Mouse (Mus musculus) cerebellum, adult 9-11 months (tissue): ENCODE results near the gene Tbxas1.

ENCODE experiments used
- DNase-seq: peaks from one replicate; pipeline ENCODE4 v3.0.0; 2022

The Tbxas1 gene

DNA sequence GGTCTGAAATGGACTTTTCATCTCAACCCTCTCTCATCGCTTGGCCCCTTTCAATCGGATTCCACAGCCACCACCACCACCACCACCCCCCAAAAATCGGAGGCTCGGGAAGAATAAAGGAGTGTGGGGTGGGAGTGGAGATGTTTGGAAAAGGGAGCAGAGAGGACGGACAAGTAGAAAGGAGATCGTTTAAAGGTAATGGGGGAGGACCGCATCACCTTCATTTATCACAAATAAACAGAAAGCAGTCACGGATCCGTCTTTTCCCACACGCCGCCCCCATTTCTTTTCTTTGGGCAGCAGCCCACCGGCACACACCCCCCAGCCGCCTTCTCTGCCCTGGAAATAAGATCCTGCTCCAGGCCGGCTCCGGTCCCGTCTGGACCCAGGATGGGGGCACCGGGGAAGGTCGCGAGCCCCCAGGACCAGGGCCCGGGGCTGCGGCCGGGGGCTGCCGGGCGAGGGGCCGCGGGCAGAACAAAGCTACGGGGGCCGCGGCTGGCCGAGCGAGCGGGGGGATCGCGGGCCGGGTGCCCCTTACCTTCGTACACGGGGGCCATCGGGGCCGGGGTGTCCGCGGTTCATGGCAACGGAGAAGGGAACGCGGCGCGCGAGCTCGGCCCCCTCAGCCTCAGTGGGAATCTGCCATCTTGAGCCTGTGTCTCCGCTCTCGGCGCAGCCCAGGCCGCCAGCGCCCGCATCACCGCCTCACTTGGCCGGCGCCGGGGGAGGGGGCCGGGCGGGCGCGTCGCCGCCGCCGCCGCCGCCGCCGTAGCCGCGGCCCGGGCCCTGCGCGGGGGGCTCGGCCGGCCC, at the start of gene Tbxas1:
Gene Tbxas1 (plus strand): TSS at position 147 of the 813 bp plus-strand sequence.
- peak; percentile 53 for DNase-seq

DNA sequence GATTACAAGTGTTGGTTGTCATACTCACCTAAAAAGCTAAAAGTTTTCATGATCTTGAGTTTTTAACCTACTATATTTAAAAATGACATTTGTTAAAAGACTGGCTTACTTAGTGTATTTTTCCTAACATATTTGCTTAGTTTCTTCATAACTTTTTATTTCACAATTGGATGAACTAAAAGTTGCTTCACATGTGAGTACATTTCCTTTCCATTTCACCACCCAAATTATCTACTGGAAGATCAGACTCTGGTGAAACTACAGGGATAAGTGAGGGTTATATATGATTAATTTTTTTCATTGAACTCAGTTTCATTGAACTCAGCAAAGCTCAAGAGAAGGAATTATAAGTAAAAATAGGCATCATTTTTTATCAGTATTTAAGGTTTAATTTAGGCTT, 49.3 kb upstream of the Tbxas1 start:
- no peak for DNase-seq

DNA sequence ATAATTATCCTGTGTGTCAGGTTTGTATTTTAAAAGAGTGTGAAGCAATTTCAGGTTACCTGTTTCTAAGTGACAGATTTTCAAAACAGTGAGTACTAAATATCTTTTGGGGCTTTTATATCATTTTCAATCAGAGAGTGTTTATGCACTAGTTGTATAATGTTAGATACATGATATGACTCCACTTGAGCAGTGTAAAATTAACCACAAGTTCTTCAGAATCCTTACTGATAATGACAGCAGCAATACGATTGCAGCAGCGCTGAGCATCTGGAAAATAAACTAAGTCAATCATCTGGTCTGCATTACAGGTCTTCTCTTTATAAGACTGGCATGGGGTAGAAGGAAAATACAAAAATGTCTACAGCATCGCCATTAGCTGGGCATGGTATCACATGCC, 48.3 kb upstream of the Tbxas1 start:
- DNase-seq = no peak

DNA sequence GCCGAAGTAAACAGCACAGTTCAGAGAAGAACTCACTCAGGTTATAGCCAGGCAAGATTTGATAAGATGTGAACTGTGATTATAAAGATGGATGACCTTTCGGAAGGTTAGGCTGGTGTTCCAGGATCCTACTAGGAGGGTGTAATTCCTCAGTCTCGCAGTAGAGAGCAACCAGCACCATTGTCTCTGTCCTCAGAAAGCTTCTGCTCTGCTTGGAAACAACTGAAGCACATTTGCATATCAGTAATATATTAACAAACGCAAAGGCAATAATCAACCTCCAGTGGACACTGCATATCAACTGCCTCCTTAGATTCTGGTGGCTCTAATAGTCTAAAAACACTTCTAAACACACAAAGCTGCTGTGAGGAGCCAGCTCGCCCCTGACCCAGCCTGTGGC, 47.8 kb upstream of the Tbxas1 start:
- DNase-seq = no peak

DNA sequence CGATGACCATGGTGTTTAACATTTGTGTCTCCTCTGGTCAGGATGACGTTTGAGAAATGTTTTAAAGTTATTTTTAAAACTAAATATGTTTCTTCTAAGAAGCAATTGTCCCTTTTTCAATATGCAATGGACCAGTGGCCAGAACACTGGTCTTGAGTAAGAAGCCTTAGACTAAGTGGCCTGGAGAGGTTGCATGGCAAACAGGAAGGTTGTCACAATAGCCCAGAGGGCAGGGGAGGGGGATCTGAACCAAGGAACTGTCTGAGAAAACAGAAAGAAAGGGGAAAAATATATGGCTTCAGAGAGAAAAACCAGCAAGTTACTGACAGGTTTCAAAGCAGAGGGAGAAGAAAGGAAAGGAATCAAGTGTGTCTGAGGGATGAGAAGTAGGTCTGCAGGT, 47.0 kb upstream of the Tbxas1 start:
- no peak for DNase-seq

DNA sequence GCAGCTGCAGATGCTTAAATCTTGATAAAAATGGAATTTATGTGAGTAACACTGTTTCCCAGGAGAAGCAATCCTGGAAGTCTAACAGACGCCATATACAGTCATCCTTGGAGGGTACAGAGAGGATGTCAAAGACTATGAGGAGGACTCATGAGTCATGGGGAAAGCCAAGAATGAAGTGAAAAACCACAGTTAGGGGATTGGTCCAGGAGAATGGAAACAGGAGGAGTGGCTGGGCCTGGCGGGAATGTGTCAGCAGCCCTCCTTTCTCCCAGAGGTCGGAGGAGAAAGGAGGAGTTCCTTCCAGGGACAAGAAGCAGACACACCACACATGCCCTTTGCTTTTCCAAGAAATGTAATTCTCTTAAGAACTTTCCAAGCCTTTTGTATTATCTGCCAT, 45.8 kb upstream of the Tbxas1 start:
- DNase-seq = no peak

DNA sequence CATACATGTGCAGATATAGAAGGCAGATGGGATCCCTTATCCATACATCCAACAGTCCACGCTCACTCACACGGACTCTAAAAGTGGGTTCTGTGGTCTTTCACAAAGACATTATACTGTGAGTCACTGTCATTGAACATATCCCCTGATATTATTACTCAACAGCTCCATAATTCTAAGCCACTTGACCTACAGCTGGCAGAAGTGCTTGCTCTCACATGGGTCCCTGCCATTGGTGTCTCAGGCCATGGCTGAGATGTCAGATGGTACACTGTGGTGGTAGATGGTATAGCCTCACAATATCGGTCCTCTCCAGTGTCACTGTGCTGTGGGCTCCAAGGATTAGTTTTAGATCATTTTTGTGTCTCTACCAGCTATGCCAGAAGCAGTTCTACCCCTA, 41.5 kb upstream of the Tbxas1 start:
- DNase-seq = no peak

DNA sequence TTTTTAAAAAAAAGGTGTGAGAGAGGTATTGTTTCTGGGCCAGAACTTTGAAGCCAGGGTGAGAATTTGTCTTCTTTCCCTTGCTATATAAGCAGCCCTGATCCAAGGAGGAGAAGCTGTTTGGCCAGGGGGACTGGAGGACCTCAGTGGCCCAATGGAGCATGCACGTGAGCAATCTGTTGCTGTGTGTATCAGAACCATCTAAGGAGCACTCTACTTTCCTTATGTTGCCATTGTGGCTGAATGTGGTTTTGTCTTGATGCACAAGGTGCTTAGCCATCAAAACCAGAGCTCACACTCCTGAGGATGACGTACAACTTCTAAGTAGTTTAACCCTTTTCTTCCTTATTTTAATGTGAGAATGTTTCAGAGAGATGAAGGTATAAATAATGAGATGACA, 40.5 kb upstream of the Tbxas1 start:
- no peak for DNase-seq

DNA sequence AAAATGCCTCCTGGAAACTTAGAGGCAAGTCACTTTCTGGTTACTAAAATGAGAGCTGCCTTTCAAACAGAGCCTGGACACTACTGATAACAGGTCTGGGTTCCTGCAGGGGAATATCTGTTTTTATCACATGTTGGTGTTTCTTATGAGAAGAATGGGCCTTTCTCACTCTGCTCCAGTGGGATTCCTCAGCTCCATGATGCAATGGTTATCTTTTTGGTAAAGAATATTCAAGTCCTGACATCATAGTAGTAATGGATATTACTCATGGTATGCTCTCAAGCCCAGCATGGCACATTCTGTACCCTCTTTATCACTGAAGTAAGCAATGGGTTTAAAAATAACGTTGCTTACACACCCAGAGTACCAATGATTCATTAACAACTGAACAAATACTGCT, 40.0 kb upstream of the Tbxas1 start:
- DNase-seq = no peak

DNA sequence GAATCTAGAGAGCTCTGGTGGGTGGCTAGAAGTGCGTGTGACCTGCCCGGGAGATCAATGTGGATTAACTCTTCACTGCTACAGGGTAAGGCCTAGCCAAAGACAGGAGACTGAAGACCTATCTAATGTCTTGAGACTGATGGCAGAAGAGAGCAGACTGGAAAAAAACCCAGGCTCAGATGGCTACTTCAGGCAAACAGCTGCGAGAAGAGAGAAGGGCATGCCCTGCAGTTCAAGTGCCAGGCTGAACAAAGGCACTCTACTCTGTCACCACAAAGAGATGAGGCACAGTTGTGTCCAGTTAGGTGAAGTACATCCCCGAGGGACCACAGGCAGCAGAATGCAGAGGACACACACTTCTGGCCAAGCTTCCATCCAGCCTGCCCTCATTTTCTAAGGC, 37.1 kb upstream of the Tbxas1 start:
- DNase-seq = no peak

DNA sequence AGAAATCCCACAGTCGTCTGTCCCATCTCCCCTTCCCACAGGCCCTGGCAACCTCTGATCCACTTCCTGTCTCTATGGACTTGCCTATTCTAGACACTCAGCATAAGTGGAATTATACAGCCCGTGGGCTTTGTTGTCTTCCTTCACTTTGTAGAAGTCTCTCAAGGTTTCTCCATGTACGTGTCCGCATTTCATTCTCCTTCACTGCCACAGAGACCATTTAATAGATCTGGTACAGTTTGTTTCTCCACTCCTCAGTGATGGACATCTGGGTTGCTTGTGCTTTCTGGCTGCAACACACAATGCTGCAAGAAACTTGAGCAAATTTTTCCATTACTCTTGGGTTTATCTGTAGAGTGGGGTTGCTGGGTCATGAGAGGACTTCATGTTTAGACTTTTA, 35.3 kb upstream of the Tbxas1 start:
- DNase-seq = no peak

DNA sequence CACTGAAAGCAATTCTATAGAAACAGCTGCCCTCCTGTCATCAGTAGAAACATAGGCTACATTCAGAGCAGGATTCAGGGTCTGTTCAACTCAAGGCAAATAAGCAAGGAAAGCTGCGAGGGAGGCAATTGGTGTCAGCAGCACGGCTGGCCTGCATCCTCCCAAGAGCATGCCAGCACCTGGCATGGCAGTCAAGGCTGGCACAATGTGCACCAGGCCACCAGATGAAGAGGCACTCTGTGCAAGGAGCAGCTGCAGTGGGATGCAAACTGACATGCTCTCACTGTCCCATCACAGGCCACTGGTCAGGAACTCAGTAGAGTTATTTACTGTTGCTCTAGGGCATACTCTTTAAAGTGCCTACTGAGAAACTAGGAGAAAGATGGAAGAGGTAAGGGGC, 34.8 kb upstream of the Tbxas1 start:
- DNase-seq = peak; percentile 36

DNA sequence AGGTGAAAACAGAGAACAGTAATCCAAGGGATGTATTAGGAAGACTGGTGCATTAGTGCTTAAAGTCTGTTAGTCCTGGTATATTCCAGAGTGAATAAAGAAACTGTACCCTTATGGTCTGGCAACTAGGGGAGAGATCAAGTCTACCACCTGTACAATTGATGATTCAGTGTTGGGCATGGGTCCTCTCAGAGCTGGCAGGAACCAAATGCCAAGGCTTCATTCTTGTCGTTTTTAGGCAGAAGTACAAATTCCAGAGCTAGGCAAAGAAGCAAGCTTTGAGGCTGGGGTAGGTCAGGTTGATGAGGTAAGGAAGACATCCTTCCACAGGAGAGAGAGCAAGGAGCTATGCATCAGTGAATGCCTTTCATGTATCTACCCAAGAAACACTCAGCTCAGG, 34.4 kb upstream of the Tbxas1 start:
- no peak for DNase-seq

DNA sequence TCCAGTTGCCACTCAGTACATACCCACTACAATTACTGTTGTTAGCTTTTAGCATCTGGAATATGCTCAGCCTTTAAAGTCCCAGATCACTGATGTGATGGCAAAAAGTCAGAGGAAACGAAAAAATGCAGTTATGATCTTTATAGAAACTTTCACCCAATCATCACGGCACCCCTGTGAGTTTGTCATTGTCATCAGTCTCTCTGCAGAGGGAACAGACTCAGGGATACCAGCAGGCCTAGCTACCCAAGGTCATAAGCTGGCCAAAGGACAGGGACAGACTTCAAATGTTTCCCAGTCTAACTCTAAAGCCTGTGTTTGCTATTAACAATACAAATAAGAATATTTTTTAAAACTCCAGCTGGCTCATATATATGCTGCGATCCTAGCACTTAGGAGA, 33.7 kb upstream of the Tbxas1 start:
- DNase-seq = no peak

DNA sequence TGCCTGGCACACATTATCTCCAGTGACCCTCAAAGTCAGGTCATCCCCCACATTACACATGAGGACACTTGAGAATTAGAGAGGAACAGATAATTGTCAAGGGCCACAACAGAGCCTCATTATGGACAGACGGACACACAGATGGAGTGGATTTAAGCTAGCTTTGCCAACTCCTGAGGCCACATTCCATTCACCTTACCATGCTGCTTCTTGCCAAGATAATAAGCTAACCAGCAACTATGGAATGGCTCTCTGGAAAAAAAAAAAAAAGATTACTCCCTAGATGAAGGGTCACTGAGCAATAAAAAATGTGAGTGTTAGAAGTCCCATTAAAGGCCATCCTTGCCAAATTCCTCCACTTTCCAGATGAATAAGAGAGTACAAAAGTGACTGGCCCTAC, 30.1 kb upstream of the Tbxas1 start:
- peak; percentile 47 for DNase-seq

DNA sequence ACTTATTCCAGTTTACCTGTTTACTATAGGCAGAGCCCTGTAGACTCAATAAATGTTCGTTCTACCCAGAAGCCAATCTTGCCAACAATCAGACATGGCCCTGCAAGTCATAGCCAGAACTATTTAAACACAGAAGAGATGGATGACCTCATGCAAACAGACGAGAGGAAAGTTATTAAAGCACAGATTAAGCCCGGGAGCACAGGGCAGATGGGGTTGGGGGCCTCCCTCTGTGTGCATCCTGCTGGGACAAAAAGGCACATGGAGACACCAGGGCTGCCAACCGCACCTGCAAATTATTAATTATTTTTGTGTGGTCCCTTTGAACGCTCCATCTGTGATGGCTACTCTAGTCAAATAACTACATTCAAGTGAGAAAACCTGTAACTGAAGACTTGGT, 29.3 kb upstream of the Tbxas1 start:
- peak; percentile 67 for DNase-seq

DNA sequence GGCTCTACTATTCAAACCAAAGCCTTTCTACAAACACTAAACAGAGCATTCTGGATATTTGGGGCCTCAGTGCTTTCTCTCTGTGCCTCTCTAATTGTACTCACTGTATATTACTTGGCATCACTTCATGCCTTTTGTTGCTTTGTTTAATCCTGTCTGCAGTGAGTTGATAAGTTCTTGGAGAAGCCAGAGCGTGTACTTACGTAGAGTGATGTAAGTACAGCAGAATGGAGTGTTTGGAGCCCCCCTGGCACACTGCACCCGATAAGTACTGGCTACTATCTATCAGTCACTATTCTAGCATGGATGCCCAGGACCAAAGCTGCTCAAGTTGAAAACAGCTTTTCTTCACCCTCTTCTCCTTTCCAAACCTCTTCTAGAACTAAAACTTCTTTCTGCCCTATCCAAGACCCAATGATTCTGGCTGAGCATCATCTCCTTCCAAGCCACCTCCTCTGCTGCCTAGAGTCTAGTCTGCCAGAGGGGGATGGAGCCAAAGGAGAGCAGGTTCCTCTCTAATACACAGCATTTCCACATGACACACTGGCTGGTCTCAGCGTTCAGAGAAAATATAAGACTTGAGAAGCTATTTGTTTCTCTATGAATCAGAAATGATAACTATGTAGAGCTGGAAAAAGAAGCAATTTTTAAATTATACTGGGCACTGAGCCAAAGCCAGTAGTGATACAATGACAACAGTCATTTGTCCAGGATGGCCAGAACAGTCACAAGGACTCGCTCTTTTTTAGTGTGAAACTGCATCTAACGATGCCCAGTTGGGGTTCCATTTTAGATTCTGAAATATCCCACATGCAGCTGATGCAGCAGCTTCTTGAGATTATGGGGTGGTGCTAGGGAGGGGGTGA, 28.6 kb upstream of the Tbxas1 start:
- no peak for DNase-seq

DNA sequence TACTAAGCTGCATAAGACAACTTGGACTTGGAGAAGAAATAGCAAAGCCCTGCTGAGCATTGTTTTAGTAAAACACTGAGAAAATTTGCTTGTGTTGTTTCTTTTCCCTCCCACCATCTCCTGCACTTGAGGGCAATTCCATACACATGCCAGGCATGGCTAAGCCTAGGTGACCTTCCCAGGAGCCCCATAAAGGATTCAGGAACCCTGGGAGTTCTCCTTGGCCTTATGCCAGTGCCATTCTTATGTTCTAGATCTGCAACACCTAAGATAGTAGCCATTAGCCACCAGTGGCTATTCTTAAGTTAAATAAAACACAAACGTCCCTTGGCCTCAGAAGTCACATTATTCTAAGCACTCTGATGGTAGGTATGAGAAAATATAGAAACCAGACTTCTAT, 27.8 kb upstream of the Tbxas1 start:
- no peak for DNase-seq

DNA sequence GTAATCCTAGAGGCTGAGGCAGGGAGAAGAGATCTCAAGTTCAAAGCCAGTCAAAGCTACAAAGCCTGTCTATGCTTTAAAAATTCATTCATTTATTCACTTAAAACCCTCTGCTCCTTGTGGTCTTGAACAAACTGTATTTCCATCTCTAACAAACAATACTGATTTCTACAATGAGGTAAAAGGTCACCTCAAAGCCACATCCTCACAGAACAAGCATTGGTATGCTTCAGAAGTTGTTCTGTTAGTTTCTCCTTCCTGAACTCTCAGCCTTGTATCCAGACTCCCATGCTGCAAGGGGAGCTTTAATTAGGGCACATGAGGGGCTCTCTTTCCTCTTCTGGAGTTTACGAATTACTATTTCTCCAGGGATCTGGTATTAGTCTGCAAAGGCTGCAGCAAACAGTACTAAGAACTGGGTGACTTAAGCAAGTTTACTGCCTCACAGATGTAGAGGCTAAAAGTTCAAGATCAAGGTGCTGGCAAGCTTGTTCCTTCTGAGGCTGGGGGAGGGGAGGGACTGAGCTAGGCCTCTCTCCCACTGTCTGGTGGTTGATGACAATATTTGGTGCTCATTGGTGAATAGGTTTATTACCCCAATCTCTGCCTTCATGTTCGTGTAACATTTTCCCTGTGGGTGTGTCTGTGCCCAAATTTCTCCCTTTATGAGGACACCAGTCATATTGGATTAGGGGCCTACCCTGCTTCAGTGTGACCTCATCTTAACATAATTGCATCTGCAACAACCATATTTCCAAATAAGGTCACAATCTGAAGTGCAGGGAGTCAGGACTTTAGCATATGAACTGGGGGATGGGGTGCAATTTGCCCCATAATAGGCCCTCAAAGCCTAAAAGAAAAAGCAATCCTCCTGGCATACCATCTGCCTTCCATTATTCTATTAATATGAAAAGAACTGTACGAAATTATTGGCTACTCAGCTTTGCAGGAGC, 27.0 kb upstream of the Tbxas1 start:
- DNase-seq = no peak

DNA sequence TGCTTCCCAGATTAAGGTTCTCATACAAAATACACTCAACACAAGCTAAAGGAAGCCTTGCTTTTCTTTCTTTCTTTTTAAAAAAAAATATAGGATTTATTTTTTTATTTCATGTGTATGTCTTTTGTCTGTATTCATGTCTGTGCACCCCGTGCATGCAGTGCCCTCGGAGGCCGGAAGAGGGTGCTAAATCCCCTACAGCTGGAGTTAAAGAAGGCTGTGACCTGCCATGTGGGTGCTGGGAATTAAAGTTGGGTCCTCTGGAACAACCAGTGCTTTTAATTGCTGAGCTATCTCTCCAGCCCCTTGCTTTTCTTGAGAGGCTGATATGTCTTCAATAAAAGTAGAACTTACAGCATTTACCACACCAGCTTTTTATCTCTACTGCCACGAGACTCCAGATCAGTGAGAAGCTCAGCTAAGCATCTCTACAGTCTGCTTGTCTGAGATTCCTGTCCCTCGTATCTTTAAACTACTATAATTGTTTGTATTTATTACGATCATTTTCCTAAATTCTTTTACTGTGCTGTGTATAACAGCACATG, 24.4 kb upstream of the Tbxas1 start:
- no peak for DNase-seq

DNA sequence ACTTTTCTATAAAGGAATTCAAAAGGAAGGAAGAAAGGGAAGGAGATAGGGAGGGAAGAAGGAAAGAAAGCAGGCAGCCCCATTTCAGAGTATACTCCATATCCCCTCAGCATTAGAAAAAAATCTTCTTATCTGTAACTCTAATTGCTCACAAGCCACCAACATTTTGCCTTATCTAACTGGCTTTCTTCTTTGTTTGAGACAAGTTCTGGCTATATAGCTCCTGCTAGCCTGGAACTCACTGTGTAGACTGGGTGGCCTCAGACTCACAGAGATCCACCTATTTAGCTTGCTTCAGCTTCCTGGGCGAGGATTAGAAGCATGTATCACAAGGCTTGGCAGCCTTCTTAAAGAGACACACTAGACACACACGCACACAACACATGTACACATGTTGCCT, 23.5 kb upstream of the Tbxas1 start:
- DNase-seq = no peak

DNA sequence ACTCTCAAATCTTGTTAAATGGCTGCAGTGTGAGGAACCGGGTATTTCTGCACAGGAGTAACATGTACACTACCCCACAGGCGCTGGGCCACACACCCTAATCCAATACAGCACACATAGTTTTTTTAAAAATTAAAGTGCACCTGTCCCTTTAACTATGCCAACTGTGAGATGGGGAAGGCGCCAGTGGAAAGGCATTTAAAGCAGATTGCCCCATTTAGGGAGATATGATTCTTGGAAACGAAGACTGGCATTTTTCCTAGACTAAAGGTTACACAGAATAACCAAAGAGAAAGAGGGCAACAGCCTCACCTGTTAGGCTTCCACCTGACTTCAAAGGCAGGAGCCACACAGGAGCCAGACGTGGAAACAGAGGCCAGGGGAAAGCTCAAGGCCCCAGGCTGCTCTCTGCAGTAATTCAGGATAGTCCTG, 21.6 kb upstream of the Tbxas1 start:
- peak; percentile 72 for DNase-seq

DNA sequence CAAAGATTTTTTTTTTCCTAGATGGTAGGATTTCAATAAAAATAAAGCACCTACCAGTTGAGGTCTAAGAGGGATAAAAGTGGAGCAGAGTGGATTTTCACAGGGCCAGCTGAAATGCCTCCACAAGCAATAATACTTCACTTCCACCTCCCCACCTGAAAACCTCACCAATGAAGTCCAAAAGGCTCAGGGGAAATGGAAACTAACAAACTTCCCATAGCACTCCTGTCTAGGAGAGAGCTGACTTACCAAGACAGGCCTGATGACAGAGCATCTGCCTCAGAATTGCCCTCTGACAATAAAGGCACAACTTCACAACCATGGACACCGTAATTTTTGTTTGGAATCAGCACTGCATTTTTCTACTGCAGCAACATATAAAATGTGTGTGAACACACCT, 15.4 kb upstream of the Tbxas1 start:
- DNase-seq = no peak
